24 mouse cellular contexts compared by ENCODE assay signal in genomic region chr3:38052941-38053340, GRCm38 (mm10).
DNase-seq lines count a peak whose midpoint lies in the region; ATAC-seq and TF ChIP-seq lines count a peak whose summit lies in the region.
"Had no signal": no experiment of that assay in that cellular context is flagged by ENCODE, and none has a peak within 500 bp of the region (broad histone marks: within the 10 kb centered on the region; RNA-seq: fewer than 3 reads in every experiment).

No protein-coding gene starts in this region.

- no peak overlapping the region for H3K9ac ChIP-seq in embryonic facial prominence, embryonic 15.5 days
- no peak overlapping the region for H3K9ac ChIP-seq in lung, embryonic 16.5 days (ENCODE audit: low read length)
- no peak overlapping the region for H3K9ac ChIP-seq in hindbrain, embryonic 13.5 days
- H3K9ac ChIP-seq: forebrain, embryonic 13.5 days; intestine, embryonic 15.5 days; liver, embryonic 12.5 days; liver, postnatal 0 days; midbrain, embryonic 12.5 days; neural tube, embryonic 12.5 days had no signal

- ATAC-seq in embryonic facial prominence, embryonic 15.5 days (ENCODE audit: insufficient number of reproducible peaks, low FRiP score, low TSS enrichment, low read depth) = no peak
- peak; percentile 18; the same call in 1 of the 2 replicates for ATAC-seq in lung, embryonic 16.5 days (ENCODE audit: low read depth)
- no peak for ATAC-seq in hindbrain, embryonic 13.5 days (ENCODE audit: low FRiP score)
- ATAC-seq: CD4-positive, CD25-positive, alpha-beta regulatory T cell, adult 4 months; forebrain, embryonic 13.5 days; hindbrain, postnatal 0 days; intestine, embryonic 15.5 days; liver, embryonic 12.5 days; liver, postnatal 0 days had no signal

- H3K4me2 ChIP-seq in embryonic facial prominence, embryonic 15.5 days (replicated peaks) = no peak overlapping the region
- H3K4me2 ChIP-seq in lung, embryonic 16.5 days (ENCODE audit: low read depth, low read length) = no peak overlapping the region
- no peak overlapping the region for H3K4me2 ChIP-seq in hindbrain, embryonic 13.5 days
- H3K4me2 ChIP-seq: forebrain, embryonic 13.5 days; intestine, embryonic 15.5 days; liver, embryonic 12.5 days; midbrain, embryonic 12.5 days; neural tube, embryonic 12.5 days had no signal

- WGBS in embryonic facial prominence, embryonic 15.5 days = 71% methylated on average over 7 of the region's 7 CpGs
- 93% methylated on average over 7 of the region's 7 CpGs for WGBS in embryonic facial prominence, embryonic 10.5 days
- WGBS in lung, embryonic 16.5 days = 53% methylated on average over 7 of the region's 7 CpGs
- 73% methylated on average over 7 of the region's 7 CpGs for WGBS in lung, adult 2 months
- 90% methylated on average over 7 of the region's 7 CpGs for WGBS in hindbrain, embryonic 13.5 days

- DNase-seq in embryonic facial prominence, embryonic 10.5 days (ENCODE audit: low spot score) = no peak
- DNase-seq in lung, adult 2 months = no peak
- DNase-seq in lung, postnatal 10 days = peak; percentile 78
- no peak for DNase-seq in left cerebral cortex, postnatal 25 days (ENCODE audit: low spot score in 2 of 2)
- DNase-seq: adrenal gland, postnatal 25 days; cerebellum, adult 18-20 months; heart, postnatal 14 days; kidney, adult 8-10 months; kidney, postnatal 4 days; left cerebral cortex, postnatal 4 days; liver, postnatal 0 days had no signal

- no peaks in the 10 kb centered on the region for H3K36me3 ChIP-seq in embryonic facial prominence, embryonic 15.5 days
- no peaks in the 10 kb centered on the region for H3K36me3 ChIP-seq in embryonic facial prominence, embryonic 10.5 days (replicated peaks)
- no peaks in the 10 kb centered on the region for H3K36me3 ChIP-seq in lung, embryonic 16.5 days (ENCODE audit: control insufficient read depth, insufficient read depth, low read length)
- no peaks in the 10 kb centered on the region for H3K36me3 ChIP-seq in hindbrain, embryonic 13.5 days
- H3K36me3 ChIP-seq: intestine, embryonic 15.5 days; liver, embryonic 12.5 days; midbrain, embryonic 12.5 days; neural tube, embryonic 12.5 days had no signal

- H3K9me3 ChIP-seq in embryonic facial prominence, embryonic 15.5 days (replicated peaks) = no peaks in the 10 kb centered on the region
- H3K9me3 ChIP-seq in embryonic facial prominence, embryonic 10.5 days = no peaks in the 10 kb centered on the region
- H3K9me3 ChIP-seq in lung, embryonic 16.5 days (ENCODE audit: control insufficient read depth, low read length) = no peaks in the 10 kb centered on the region
- H3K9me3 ChIP-seq in hindbrain, embryonic 13.5 days = no peaks in the 10 kb centered on the region
- H3K9me3 ChIP-seq: forebrain, embryonic 13.5 days; intestine, embryonic 15.5 days; liver, embryonic 12.5 days; midbrain, embryonic 12.5 days; neural tube, embryonic 12.5 days had no signal

- no peak for TF ChIP-seq CTCF in lung, adult 2 months (IDR thresholded peaks at IDR 0.05; ENCODE audit: insufficient read depth, low read length)

- peak overlapping the region; percentile 49; the same call in 1 of the 2 replicates for H3K27ac ChIP-seq in embryonic facial prominence, embryonic 15.5 days (replicated peaks)
- H3K27ac ChIP-seq in embryonic facial prominence, embryonic 10.5 days (replicated peaks) = no peak overlapping the region
- no peak overlapping the region for H3K27ac ChIP-seq in lung, embryonic 16.5 days (ENCODE audit: low read length)
- H3K27ac ChIP-seq in hindbrain, embryonic 13.5 days = no peak overlapping the region
- H3K27ac ChIP-seq: forebrain, embryonic 13.5 days; hindbrain, postnatal 0 days; kidney, postnatal 0 days; liver, embryonic 12.5 days; midbrain, embryonic 12.5 days; neural tube, embryonic 12.5 days had no signal

- intact Hi-C loops in left cerebral cortex, postnatal 25 days (cut with DNase I) = no loop called here

- no peaks in the 10 kb centered on the region; the same call in 1 of the 2 replicates for H3K4me1 ChIP-seq in embryonic facial prominence, embryonic 15.5 days
- H3K4me1 ChIP-seq in embryonic facial prominence, embryonic 10.5 days = peaks cover 6% of the 10 kb centered on the region; the same call in 1 of the 2 replicates
- H3K4me1 ChIP-seq in lung, embryonic 16.5 days (replicated peaks; ENCODE audit: control insufficient read depth, insufficient read depth, low read length) = peaks cover 17% of the 10 kb centered on the region
- no peaks in the 10 kb centered on the region for H3K4me1 ChIP-seq in lung, adult 2 months (ENCODE audit: control insufficient read depth, insufficient read depth, low read length)
- H3K4me1 ChIP-seq in hindbrain, embryonic 13.5 days (replicated peaks) = no peaks in the 10 kb centered on the region
- H3K4me1 ChIP-seq: forebrain, embryonic 13.5 days; liver, embryonic 12.5 days; midbrain, embryonic 12.5 days; neural tube, embryonic 12.5 days had no signal

- no peaks in the 10 kb centered on the region for H3K27me3 ChIP-seq in embryonic facial prominence, embryonic 15.5 days
- no peaks in the 10 kb centered on the region for H3K27me3 ChIP-seq in embryonic facial prominence, embryonic 10.5 days (replicated peaks; ENCODE audit: low read depth, poor library complexity, severe bottlenecking)
- H3K27me3 ChIP-seq in lung, embryonic 16.5 days (ENCODE audit: control insufficient read depth, insufficient read depth, low read depth, low read length) = no peaks in the 10 kb centered on the region
- no peaks in the 10 kb centered on the region for H3K27me3 ChIP-seq in hindbrain, embryonic 13.5 days
- H3K27me3 ChIP-seq: forebrain, embryonic 13.5 days; intestine, embryonic 15.5 days; liver, embryonic 12.5 days; megakaryocyte, embryonic 14.5 days; midbrain, embryonic 12.5 days; neural tube, embryonic 12.5 days had no signal

- H3K4me3 ChIP-seq in embryonic facial prominence, embryonic 15.5 days (replicated peaks) = no peak overlapping the region
- H3K4me3 ChIP-seq in embryonic facial prominence, embryonic 10.5 days = no peak overlapping the region
- no peak overlapping the region for H3K4me3 ChIP-seq in lung, embryonic 16.5 days (ENCODE audit: low read length)
- no peak overlapping the region for H3K4me3 ChIP-seq in lung, adult 2 months (replicated peaks; ENCODE audit: extremely low read depth, low read depth, low read length)
- no peak overlapping the region for H3K4me3 ChIP-seq in hindbrain, embryonic 13.5 days
- H3K4me3 ChIP-seq: forebrain, embryonic 13.5 days; intestine, embryonic 15.5 days; liver, embryonic 12.5 days; megakaryocyte, embryonic 14.5 days; midbrain, embryonic 12.5 days; myocyte; neural tube, embryonic 12.5 days had no signal

- TF ChIP-seq POLR2A in lung, adult 2 months (IDR thresholded peaks at IDR 0.05; ENCODE audit: borderline replicate concordance, extremely low read depth, low read depth, low read length) = no peak
